Mouse (Mus musculus): ENCODE measurements at regions not wholly inside any gene's neighbourhood (a gene's known extent, or its start where the extent isn't known, plus 50 kb on each side); places are given as distances from the start of the nearest gene placed in this dataset.

DNA sequence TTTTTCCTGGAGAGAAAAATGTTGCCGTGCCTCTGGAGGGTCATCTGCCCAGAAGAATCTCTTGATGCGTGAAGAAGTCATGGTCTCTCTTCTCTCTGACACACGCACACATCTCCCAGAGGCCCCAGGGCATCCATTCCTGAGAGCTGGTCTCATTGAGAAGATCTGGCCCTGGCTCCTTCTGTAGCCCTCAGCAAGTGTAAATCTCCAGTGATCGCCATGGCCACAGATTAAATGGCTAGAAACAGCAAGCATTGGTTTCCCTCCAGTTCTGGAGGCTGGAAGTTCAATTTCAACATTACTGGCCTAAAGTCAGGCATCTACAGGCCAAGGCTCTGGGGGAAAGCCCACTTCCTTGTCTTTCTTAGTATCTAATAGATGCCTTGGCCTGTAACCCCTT, 155.9 kb downstream of the Zfp36l2 start:
- ATAC-seq (ENCODE audit: poor library complexity, severe bottlenecking) = no peak

DNA sequence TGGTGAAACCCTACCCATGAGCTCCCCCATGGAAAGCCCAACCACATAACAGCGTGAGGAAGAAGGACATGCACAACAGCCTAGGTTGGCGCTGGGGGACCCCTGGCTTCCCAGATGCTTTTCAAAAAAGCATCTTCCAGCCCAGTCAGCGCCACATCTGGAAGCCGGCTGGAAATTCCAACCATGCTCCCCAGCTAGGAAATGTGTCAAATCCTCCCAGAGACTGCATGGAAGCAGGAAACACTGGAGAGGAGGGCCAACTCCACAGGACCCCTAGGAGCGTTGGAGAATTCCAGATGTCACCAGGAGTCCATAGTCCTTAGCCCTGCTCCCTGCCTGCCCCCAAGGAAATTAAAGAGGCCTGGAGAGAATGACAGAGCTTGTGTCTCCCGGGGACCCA, 156.4 kb downstream of the Zfp36l2 start:
- ATAC-seq (ENCODE audit: poor library complexity, severe bottlenecking) = no peak

DNA sequence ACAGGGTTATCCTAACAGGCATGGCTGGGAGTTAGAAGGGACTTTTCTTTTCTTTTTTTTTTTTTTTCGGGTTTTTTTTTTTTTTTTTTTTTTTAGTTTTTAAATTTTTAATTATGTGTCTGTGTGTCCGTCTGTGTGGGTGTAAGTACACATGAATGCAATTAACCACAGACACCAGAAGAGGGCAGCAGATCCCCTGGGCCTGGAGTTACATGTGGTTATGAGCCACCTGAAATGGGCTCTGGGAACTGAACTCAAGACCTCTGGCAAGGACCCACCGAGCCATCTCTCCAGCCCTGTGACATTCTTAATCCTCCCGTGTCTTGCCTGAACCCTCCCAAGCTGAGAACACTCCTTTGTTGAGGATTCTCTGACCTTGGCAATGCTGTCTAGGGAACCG, 157.0 kb downstream of the Zfp36l2 start:
- no peak for ATAC-seq (ENCODE audit: poor library complexity, severe bottlenecking)

DNA sequence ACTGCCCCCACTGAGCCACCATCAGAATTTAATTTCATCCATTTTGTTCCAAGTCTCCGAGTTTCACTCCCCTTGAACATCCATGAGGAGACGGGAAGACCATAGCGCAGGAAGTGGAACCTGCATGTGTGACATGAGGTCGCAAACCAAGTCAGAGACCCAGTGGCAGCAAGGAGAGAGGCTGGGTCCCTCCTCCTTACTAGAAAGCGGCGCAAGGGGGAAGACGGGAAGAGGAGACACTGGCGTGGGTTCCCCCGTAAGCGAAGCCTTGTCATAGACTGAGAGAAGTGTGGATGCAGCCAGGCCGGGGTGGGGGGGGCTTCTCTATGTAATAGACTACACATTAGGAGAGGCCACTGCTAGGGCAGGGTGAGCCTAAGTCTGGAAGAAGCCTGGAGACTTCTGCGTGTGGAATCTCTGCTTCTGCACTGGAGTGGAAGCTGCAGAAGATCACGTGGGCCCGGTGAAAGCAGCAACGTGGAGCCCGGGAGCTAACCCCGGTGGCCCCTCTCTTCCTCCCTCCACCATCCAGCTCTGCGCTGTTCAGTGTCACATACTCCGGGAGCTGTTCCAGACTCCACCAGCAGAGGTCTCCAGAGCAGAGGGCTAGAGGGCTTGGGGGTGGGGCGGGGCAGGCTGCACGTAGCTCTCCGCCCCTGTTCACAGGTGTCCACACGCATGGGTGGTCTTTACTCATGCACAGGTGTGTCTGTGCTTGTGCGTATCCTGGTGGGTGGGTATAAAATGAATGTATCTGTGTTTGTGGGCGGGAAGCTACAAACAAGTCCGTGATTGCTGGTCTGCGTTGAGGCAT, 159.4 kb downstream of the Zfp36l2 start:
- peak; percentile 97 for ATAC-seq (ENCODE audit: poor library complexity, severe bottlenecking)

DNA sequence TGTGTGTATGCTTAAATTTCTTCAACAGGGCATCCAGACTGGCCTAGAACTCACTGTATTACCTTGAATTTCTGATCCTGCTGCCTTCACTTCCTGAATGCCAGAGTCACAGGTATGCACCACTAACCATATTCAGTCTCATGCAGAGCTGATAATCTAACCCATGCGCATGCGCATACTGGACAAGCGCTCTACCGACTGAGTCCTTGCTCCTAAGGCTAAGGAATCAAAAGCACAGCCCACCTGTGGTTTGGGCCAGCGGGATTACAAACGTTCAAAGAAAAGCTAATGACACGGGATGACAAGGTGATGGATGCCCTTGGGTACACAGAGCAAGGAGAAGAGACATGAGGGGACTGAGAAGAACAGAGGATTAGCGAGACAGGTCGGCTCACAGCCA, 160.5 kb downstream of the Zfp36l2 start:
- ATAC-seq (ENCODE audit: poor library complexity, severe bottlenecking) = no peak

DNA sequence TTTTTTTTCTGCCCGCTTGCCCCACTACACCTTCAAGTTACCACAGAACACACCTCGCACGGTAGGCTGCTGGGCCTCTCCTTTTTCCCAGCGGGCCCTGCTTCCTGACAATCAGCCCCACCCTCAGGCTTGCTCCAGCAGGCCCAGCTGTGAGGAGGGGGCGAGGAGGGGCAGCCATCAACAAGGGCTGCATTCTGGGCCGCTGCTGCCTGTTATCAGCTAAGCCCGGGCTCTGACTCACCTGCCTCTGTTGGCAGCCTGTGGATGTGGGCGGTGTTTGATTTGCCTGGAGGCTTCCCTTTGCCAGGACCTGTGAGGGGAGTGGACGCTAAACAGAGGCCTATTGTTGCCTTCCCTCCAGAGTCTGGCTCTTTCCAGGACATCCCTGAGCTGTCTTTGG, 161.6 kb downstream of the Zfp36l2 start:
- no peak for ATAC-seq (ENCODE audit: poor library complexity, severe bottlenecking)

DNA sequence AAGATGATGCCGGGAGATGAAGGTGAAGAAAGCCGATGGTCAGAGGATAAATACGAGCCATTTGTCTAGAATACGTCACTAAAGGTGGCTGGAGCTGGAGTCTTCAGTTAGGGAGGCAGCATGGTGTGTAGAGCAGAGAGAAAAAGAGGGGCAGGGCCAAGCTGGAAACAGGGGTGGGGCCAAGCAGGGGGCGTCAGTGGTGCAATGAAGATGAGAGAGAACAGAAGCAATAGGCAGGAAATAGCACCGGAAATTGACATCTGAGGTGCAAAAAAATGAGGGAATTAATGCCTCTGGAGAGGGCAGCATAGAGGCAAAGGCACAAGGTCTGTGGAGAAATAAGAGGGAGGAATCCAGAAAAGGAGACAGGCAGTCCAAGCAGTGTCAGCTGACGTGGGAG, 165.4 kb downstream of the Zfp36l2 start:
- peak; percentile 30 for ATAC-seq (ENCODE audit: poor library complexity, severe bottlenecking)

DNA sequence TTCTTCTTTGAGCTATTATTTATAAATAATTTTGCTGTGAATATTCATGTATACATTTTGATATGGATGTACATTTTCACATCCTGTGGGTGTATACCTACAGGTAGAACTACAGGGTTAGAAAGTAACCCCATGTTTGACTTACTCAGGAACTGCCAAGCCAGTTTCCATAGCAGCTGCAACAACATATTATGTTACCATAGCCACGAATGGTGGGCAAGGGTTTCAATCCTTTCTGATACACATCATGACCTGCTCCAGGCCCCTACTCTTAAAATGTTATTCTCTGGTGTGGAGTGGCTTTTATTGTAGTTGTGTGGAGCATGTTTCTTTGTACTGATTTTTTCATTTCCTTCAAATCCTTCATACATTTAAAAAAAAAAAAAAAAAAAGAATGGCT, 168.9 kb downstream of the Zfp36l2 start:
- no peak for ATAC-seq (ENCODE audit: poor library complexity, severe bottlenecking)

DNA sequence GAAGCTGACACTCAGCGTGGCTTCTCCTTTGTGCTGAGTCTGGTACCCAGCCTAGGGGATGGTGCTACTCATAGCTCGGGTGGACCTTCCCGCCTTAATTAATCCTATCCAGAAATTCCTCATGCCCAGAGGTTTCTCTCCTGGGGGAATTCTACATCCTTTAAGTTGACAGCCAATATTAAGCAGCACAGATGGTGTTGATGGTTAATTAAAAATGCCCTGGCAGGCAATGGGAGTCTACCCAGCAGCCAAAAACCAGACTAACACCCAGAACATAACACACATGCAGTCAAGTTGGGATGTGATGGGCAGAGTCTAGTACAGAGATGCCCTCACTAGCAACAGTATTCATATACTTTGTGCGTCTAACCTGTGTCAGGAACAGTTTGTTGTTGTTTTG, 169.9 kb downstream of the Zfp36l2 start:
- ATAC-seq (ENCODE audit: poor library complexity, severe bottlenecking) = no peak

DNA sequence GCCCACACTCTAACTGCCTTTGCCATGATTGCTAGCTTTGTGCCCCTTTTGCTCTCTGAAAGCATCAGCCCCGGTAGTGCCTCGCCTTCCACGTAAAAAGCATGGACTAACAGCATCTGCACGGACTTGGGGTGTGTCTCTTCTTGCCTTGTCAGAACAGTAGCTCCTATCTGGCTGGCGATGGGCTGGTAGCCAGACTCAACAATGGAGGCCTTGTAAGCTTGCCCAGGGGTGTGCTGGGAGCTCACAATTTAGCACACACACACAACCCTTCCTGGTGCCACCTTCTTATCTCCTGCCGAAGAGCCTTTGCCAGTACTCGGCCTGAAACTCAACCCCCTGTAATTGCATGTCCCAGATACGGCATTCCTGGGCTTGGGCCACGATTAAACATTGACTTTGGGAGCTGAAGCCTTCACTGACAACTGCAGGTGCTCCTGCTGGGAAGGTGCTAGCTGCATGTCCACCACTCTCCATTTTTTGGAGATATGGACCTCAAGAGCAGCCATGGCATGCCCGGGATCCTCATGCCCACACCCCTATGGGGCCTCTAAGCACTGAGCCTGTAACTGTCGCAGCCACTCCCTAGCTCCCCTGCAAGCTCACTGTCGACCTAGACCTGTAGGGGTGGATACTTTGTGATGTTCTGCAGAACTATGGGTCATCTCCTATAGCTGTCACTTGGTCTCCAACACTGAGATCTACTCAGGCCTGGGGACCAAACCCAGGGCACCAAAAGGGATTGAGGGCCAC, 166.7 kb upstream of the Haao start:
- no peak for ATAC-seq (ENCODE audit: poor library complexity, severe bottlenecking)

DNA sequence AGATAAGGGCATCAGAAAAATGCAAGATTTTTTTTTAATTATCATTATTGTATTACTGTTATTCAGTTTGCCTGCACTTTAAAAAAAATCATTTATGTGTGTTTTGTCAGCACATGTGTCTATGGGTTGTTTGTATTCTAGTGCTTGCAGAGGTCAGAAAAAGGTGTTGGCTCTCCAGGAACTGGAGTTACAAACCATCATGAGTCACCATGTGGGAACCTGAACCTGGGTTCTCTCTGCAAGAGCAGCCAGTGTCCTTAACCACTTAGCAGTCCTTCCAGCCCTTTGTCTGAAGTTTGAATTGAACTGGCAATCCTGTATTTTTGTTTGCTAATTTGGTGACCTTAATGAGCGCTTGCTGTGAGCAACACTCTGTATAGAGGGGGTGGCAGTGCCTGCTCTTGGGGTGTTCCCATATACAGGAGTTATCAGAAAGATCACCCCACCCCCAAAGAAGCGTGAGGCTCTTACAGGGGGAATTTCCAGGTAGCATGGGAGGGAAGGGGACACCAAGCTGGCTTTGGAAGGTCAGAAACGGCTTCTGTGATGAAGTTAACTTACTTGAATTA, 162.8 kb upstream of the Haao start:
- no peak for ATAC-seq (ENCODE audit: poor library complexity, severe bottlenecking)

DNA sequence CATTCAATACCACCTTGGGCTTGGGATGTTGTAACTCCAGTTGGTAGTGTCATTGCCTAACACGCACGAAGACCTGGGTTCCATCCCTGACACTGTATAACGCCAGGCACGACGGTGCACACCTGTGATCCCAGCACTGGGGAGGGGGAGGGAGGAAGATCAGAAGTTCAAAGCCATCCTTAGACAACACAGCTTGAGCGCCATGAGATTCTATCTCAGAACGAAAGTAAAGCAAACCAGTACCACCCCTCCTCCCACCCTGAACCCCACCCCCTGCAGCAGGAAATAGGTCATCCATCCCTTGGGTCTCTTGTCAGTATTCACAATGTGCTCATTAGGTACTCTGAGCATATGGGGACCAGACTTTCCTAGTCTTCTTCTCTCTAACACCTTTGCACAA, 162.2 kb upstream of the Haao start:
- ATAC-seq (ENCODE audit: poor library complexity, severe bottlenecking) = no peak

DNA sequence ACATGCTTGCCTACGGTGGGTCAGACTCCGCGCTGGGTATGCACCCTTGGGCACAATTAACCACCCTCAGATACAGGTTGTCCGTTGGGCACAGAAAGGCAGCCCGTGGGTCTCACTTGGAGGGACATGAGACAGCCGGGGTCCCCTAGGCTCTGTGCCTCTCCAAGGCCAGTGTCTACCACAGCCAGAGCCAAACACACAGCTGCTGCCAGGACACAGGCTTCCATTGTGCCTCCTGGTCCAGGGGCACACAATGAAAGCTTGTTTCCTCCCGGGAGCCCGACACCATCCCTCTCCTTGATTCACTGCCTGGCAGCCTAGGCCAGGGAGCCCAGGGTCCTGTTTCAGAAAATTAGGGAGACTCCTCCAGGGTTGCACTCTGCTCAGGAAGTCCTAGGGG, 161.4 kb upstream of the Haao start:
- no peak for ATAC-seq (ENCODE audit: poor library complexity, severe bottlenecking)

DNA sequence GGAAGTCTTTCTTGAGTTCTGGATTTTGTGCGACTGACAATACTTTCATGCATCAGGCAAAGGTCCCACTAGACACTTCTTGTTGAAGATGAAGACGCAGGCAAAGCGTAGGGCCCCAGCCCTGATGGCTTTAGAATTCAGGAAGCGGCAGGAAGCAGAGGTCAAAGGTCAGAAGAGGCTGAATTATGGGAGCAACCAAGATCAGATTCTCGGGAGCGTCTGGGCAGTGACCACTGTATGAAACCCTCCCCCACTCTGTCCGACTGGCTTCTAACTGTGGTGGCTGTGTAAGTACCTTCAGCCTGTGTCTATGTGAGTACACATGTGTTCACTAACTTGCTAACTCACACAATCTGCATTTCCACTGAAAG, 160.9 kb upstream of the Haao start:
- no peak for ATAC-seq (ENCODE audit: poor library complexity, severe bottlenecking)

DNA sequence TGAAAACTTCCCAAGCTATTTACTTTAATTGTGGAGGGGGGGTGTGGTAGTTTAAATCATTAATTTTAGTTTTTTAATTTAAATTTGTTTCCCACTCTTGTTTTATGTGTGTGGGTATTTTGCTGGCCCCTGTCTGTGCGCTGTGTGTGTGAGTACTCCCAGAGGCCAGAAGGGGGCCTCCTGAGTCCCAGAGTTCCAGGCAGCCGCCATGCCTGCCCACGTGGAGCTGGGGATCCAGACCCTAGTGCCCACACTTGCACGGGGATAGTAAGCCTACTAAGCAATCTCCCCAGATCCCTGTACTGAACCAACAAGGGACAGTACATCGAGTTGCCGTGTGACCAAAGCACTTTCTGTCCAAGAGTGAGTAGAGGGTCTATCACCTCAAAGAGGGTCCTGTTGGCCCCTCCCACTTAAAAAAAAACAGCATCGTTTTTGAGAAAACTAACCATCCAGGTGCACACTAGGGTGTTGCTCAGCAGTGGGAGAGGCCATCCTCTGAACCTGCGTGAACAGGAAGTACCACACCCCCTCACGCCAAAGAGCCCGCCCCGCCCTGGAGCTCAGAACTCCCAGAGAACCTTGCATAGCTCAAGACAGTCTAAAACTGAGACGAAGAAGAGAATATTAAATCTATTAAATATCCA, 160.4 kb upstream of the Haao start:
- no peak for ATAC-seq (ENCODE audit: poor library complexity, severe bottlenecking)

DNA sequence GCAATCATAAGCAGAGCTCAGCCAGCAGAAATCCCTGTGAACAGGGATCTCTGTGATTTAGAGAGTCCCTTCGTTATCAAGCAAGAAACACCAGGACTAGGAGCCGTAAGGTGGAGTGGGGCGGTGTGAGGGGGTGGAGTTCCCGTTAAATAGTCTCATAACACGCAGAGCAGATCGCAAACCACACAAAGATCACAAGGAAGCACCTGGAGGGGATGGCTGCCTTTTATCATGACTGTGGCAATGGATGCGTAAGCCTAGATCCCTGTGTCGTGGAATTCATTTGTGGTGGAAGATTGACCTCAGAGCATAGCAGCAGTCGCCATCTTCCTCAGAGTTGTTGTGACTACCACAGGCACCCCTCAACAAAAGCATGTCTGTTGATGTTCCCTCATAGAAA, 159.0 kb upstream of the Haao start:
- no peak for ATAC-seq (ENCODE audit: poor library complexity, severe bottlenecking)

DNA sequence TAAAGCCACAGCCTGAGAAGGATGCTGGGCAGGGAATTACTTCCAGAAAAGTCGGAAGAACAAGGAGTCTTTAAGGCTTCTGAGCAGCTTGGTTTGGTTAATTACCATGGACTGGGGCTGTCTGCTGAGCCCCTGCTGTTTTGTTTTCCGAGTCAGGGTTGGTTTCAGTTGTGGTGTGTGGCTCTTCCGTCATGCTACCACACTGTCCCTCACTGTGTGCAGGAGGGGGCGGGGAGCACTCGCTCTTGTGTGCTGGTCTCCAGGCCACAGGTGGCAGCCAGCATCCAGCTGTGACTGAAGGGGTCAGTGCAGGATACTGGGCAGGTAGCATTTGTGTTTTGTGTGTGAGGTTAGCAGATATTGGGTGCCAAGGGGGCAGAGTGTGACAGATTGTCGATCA, 156.5 kb upstream of the Haao start:
- ATAC-seq (ENCODE audit: poor library complexity, severe bottlenecking) = peak; percentile 76

DNA sequence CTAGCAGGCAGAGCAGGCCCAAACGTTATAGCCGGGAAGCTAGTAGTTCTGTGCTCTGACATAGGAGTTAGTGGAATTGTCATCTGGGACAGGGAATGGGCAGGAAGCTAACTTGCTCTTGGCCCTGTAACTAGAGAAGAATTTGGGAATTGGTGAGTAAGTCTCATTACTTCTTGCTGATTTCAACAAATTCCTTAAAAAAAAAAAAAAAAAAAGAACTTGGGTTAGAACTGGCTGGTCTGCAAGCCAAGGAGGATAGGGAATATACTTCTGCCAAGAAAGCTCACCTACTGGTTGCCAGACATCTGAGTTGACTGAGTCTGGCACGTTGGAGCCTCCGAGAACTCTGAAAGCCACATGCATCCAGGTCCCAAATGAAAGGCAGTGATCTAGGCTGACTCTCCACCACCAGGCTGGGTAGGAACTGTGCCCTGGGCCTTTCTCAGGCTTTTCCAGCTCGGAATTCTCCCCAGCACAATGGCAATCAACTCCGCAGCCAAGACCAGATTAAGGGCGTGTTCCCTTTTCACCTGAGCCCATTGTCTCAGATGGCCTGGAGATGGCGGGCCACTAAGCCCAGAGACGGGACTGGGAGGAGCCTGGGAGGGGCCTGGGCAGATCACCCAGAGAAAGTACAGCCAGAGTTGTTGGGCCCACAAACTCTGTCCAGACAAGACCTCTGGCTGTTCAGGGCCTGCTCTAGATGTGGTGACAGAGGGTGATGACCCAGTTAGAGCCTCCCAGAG, 155.9 kb upstream of the Haao start:
- peak; percentile 51 for ATAC-seq (ENCODE audit: poor library complexity, severe bottlenecking)

DNA sequence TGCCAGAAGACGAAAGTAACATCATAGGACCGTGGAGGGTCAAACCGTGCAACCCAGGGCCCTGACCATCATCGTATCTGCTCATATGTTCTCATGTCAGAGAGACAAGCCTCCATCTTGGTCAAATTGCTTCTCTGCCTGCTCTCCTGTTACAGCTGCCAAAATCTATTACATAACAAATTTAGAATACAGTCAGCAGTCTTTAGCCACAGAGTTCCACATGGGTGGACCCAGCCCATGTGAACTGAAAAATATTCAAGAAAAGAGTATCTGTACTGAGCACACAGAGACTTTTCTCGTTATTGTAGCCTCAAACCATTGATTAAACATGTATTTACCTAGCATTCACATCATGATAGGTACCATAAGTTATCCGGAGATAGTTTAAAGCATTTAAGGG, 155.2 kb upstream of the Haao start:
- ATAC-seq (ENCODE audit: poor library complexity, severe bottlenecking) = no peak

DNA sequence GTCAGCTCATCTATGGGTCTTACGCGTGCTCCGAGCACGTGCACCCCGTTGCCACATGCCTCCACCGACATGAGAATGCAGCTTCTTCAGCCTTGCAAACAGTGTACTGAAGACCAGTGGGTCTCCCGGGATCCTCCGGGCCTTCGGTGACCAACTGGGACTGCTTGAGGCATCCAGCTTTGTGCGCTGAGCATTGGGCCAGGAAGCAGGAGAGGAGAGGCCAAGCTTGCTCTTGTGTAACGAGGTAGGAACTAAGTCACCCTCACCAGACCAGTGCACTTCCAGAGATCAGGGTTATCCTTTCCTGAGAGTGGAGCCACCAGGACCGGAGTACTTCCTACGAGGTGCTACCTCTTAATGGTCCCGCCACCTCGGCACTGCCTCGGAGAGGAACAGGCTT, 154.6 kb upstream of the Haao start:
- no peak for ATAC-seq (ENCODE audit: poor library complexity, severe bottlenecking)

DNA sequence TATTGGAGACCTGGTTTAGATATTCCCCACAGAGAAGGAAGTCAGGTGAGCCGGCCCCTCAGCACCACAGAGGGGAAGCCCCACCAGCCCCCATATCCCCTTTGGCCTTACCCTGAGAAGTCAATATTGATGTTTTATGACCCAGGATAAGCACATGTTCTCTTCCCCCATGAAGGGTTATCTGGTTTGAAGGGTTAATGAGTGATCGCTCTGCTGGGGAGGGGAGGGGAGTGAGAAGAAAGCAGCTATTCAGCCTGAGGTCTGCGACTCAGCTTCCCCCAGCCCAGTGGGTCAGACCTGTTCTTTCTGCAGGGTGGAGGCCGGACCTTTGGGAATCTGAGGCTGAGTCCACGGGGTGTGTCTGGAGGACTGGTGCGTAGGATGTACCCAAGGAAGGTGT, 152.4 kb upstream of the Haao start:
- ATAC-seq (ENCODE audit: poor library complexity, severe bottlenecking) = no peak
